Mouse (Mus musculus): ENCODE data around the gene Btbd35f26. TPM values are rescaled to one million over a fixed set of nuclear protein-coding genes. Genes with fewer than 3 reads are reported as not detected.
"Not testable (repeated sequence)": the region's sequence is repeated elsewhere in the genome, so short reads cannot be mapped to it uniquely, and the experiment has no call there.

Gene Btbd35f26
- not detected in 2 replicates for polyA plus RNA-seq (2012)

- not testable (repeated sequence) for H3K9me3 ChIP-seq (ENCODE audit: control insufficient read depth, low read length); H3K4me1 ChIP-seq (ENCODE audit: control insufficient read depth); H3K4me3 ChIP-seq (replicated peaks); H3K36me3 ChIP-seq (ENCODE audit: control insufficient read depth); H3K27me3 ChIP-seq (ENCODE audit: control insufficient read depth)
These were observed at the start of gene Btbd35f26 for GRCm38 (mm10) chrX:31336154-31336553. Btbd35f26 (plus strand) TSS chrX:31336454.

GRCm38 (mm10) chrX:31341924-31342323 lies 5.7 kb downstream of the Btbd35f26 start:
- H3K27me3 ChIP-seq (ENCODE audit: control insufficient read depth); H3K9me3 ChIP-seq (ENCODE audit: control insufficient read depth, low read length); H3K4me3 ChIP-seq (replicated peaks); H3K4me1 ChIP-seq (ENCODE audit: control insufficient read depth); H3K36me3 ChIP-seq (ENCODE audit: control insufficient read depth): not testable (repeated sequence)

GRCm38 (mm10) chrX:31383818-31384217 lies 47.6 kb downstream of the Btbd35f26 start, which contains the start of gene Btbd35f19:
Btbd35f19 (minus strand) TSS chrX:31383918.
- not testable (repeated sequence) for H3K27me3 ChIP-seq (ENCODE audit: control insufficient read depth); H3K4me3 ChIP-seq (replicated peaks); H3K36me3 ChIP-seq (ENCODE audit: control insufficient read depth); H3K4me1 ChIP-seq (ENCODE audit: control insufficient read depth); H3K9me3 ChIP-seq (ENCODE audit: control insufficient read depth, low read length)

Other genes with a start within 250 kb of the Btbd35f26 start
- gene Btbd35f29, start 218.8 kb upstream of the Btbd35f26 start, polyA plus RNA-seq (2012): not detected in 2 replicates
- gene Spin2f, start 82.6 kb upstream of the Btbd35f26 start, polyA plus RNA-seq (2012): not detected in 2 replicates
- gene Btbd35f19, start 47.5 kb downstream of the Btbd35f26 start, polyA plus RNA-seq (2012): not detected in 2 replicates
- not detected in 2 replicates for gene Gm21883, start 237.8 kb downstream of the Btbd35f26 start, polyA plus RNA-seq (2012)